Mouse (Mus musculus): Measurements from ENCODE around the gene Hs6st1. TPM values are rescaled to one million over a fixed set of nuclear protein-coding genes. Genes with fewer than 3 reads are reported as not detected.

The Hs6st1 gene
- polyA plus RNA-seq, 1 experiment from 2014 or later: 6.7 TPM

DNA sequence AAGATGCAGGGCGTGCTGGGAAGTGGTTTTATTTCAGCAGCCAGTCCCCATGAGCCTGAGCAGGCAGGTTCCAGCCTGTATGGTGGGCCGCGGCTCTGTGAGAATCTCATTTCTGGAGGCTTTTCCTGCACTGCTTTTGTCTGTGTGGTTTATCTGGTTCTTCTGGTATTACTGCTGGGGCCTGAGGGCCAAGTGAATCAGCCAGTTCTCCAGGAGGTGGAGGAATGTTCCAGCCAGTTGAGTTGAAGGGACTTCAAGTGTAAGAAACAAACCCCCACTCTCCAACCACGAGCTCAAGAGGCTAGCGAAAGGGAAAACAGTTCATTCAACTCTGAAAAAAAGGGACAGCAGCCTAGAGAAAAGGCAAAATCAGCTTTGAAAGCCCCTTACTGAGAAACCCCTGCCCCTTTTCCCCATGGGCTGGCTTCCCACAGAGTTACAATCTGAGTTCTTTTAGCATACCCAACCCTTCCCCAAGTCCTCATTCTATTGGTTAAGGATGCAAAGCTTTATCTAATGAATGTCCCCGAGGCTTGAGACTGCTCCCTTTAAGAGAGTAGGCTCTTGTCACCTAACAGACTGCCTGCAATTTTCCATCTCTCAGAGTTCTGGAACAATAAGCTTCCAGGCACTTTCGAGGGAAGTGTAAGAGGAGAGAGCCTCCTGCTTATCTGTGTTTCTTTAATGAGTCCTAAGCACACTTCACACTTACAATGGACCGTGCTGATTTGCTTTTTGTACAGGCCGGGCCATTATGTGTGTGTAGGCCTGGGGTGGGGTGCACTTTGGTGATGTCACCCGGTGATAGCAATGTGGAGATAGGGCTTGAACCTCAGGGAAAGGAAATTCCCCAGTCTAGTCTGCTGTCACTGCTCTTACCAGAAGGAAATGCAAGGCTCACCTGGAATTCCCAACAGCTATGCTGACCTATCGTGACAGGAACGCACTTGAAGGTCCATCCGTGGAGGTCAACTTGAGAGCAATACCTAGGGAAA, 7.9 kb upstream of the Hs6st1 start:
- Histone ChIP-seq H3K9ac (ENCODE audit: low read depth, low read length) (no peak overlapping the region), H3K4me3 (ENCODE audit: low read depth, low read length) (no peak overlapping the region), H3K36me3 (ENCODE audit: control insufficient read depth, insufficient read depth) (no peaks in the 10 kb centered on the region), H3K4me2 (replicated peaks; ENCODE audit: low read depth) (no peak overlapping the region), H3K9me3 (ENCODE audit: control insufficient read depth) (no peaks in the 10 kb centered on the region), H3K27me3 (replicated peaks; ENCODE audit: control insufficient read depth, insufficient read depth, low read length) (no peaks in the 10 kb centered on the region), H3K27ac (ENCODE audit: low read depth, low read length) (no peak overlapping the region), H3K4me1 (replicated peaks; ENCODE audit: control insufficient read depth, insufficient read depth, low read length) (0 out of 2 replicates have a peak, but pooled peaks cover 5% of the 10 kb centered on the region)
- WGBS: 46% methylated on average over 13 of the region's 13 CpGs
- no peak for TF ChIP-seq CTCF (IDR thresholded peaks at IDR 0.05; ENCODE audit: low read depth)
- ATAC-seq: no peak

DNA sequence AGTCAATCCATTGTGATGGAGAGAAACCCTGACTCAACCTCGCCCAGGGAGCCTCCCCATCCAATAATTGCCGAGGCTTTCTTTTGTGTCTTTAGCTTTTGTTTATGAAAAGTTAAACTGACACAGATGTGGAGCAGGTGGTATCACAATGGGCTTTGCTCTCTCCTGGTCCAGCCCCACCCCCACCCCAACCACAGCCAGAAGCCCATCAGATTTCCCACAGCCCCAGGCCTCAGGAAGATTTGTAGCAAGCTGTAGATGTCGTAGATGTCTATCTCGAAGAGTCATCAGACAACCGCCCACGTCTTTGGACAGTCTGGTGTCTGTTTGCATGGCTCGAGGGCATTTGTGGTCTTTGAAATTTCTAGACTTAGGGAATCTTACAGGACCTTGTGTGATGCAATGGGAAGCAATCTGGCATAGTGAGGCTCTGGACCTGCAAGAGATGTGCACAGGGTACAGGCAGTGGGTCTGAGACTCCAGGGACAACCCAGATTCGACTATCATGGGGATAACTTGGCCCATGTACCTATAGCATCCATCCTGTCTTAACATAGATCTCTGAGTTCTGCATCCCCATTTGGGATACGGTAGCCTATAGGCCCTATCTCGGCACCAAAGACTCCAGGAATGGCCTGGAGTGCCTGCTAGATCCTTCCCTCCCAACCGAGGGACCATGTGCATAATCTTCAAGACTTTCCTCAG, 6.8 kb upstream of the Hs6st1 start:
- no peaks in the 10 kb centered on the region for H3K27me3 ChIP-seq (replicated peaks; ENCODE audit: control insufficient read depth, insufficient read depth, low read length)
- TF ChIP-seq CTCF (IDR thresholded peaks at IDR 0.05; ENCODE audit: low read depth): no peak
- no peak overlapping the region for H3K9ac ChIP-seq (ENCODE audit: low read depth, low read length)
- 0 out of 2 replicates have a peak, but pooled peaks cover 5% of the 10 kb centered on the region for H3K4me1 ChIP-seq (replicated peaks; ENCODE audit: control insufficient read depth, insufficient read depth, low read length)
- no peak overlapping the region for H3K27ac ChIP-seq (ENCODE audit: low read depth, low read length)
- no peak overlapping the region for H3K4me3 ChIP-seq (ENCODE audit: low read depth, low read length)
- no peaks in the 10 kb centered on the region for H3K36me3 ChIP-seq (ENCODE audit: control insufficient read depth, insufficient read depth)
- H3K9me3 ChIP-seq (ENCODE audit: control insufficient read depth): no peaks in the 10 kb centered on the region
- ATAC-seq: no peak
- H3K4me2 ChIP-seq (replicated peaks; ENCODE audit: low read depth): no peak overlapping the region
- WGBS: 86% methylated on average over 11 of the region's 11 CpGs

DNA sequence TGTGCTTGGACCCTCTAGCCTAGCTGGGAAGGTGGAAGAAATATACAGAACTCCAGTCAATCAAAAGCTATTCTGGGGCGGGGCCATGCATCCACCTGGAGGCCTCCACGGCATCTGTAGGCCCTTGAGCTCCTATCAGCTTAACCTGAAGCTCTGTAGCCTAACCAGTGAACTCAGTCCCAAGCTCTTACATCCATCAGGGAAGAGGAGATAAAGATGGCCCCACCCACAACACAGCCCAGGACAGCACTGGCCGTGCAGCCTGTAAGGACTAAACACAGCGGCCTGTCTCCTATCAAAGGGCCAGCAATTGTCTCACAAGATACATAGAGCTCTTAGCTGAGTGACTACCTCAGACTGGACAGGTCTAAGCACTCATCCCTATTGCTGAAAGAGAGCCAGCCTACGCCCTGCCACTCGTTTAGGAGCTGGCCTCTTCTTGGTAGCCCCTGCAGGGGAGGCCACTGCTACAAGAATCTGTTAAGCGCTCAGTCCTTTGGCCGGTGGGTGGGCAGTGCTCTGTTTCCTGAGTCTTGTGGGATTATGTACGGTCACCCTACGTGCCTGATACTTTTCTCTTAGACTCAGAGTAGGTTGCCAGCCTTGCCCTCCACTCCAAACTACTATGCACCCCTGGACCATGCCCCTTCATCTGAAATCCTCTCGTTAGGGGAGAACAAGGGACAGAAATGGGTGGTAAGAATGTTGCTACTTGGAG, 6.0 kb upstream of the Hs6st1 start:
- H3K27me3 ChIP-seq (replicated peaks; ENCODE audit: control insufficient read depth, insufficient read depth, low read length): no peaks in the 10 kb centered on the region
- WGBS: 81% methylated on average over 11 of the region's 11 CpGs
- 0 out of 2 replicates have a peak, but pooled peaks cover 5% of the 10 kb centered on the region for H3K4me1 ChIP-seq (replicated peaks; ENCODE audit: control insufficient read depth, insufficient read depth, low read length)
- H3K4me2 ChIP-seq (replicated peaks; ENCODE audit: low read depth): no peak overlapping the region
- no peak overlapping the region for H3K27ac ChIP-seq (ENCODE audit: low read depth, low read length)
- no peaks in the 10 kb centered on the region for H3K9me3 ChIP-seq (ENCODE audit: control insufficient read depth)
- H3K9ac ChIP-seq (ENCODE audit: low read depth, low read length): no peak overlapping the region
- H3K36me3 ChIP-seq (ENCODE audit: control insufficient read depth, insufficient read depth): no peaks in the 10 kb centered on the region
- no peak for TF ChIP-seq CTCF (IDR thresholded peaks at IDR 0.05; ENCODE audit: low read depth)
- H3K4me3 ChIP-seq (ENCODE audit: low read depth, low read length): no peak overlapping the region
- no peak for ATAC-seq

DNA sequence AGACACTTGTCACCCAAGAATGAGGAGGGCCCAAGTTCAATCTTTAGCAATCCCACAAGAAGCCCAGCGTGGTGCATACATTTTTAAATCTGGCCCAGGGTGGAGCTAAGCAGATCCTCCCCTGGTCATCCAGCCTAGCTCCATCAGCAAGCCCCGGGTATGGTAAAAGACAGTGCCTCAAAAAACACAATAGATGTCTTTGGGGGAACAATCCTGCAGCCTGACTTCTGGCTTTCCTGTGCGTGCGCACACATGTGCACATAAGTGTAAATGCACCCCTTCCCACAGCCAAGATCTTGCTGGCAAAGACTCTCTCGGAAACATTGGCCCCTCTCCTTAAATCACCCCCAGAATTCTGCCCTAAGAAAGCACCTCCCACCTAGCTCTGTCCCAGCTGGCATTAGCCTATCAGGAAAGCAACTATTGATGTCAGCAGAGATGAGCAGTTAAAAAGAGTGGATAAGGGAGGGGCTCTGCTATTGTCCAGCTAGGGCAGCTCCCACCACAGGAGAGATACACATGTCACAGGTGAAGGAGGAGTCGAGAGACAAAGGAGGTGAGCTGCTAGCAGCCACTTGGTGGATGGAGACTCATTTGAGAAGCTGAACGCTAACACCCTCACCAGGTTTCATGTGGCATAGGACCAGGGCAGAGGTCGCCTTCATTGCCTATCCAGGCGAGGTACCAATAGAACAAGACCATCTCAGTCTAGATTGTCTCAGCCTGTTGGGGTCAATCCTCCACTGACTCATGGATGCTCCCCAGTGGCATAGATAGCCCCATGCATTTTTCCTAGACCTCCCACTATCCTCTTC, 5.2 kb upstream of the Hs6st1 start:
- no peak overlapping the region for H3K9ac ChIP-seq (ENCODE audit: low read depth, low read length)
- WGBS: 84% methylated on average over 9 of the region's 9 CpGs
- no peaks in the 10 kb centered on the region for H3K27me3 ChIP-seq (replicated peaks; ENCODE audit: control insufficient read depth, insufficient read depth, low read length)
- H3K4me1 ChIP-seq (replicated peaks; ENCODE audit: control insufficient read depth, insufficient read depth, low read length): peaks cover 7% of the 10 kb centered on the region; the same call in 1 of the 2 replicates
- TF ChIP-seq CTCF (IDR thresholded peaks at IDR 0.05; ENCODE audit: low read depth): 0 out of 2 replicates have a peak, but pooled peaks have one; percentile 7
- no peaks in the 10 kb centered on the region for H3K36me3 ChIP-seq (ENCODE audit: control insufficient read depth, insufficient read depth)
- H3K4me2 ChIP-seq (replicated peaks; ENCODE audit: low read depth): no peak overlapping the region
- H3K4me3 ChIP-seq (ENCODE audit: low read depth, low read length): no peak overlapping the region
- no peak for ATAC-seq
- no peak overlapping the region for H3K27ac ChIP-seq (ENCODE audit: low read depth, low read length)
- no peaks in the 10 kb centered on the region for H3K9me3 ChIP-seq (ENCODE audit: control insufficient read depth)

DNA sequence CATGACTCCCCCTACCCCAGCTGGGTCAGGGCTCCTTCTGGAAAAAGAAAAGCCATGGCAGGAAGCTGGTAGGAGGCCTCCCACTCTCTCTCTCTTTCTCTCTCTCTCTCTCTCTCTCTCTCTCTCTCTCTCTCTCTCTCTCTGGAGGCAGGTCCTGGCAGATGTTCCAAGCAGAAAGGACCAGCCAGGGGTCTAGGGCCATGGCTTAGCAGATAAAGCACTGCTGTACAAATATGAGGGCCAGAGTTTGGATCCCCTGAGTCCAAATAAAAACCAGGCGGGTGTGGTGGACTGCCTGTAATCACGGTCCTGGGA, 4.6 kb upstream of the Hs6st1 start:
- Histone ChIP-seq H3K4me3 (ENCODE audit: low read depth, low read length) (no peak overlapping the region), H3K9ac (ENCODE audit: low read depth, low read length) (no peak overlapping the region), H3K27me3 (replicated peaks; ENCODE audit: control insufficient read depth, insufficient read depth, low read length) (no peaks in the 10 kb centered on the region), H3K4me1 (replicated peaks; ENCODE audit: control insufficient read depth, insufficient read depth, low read length) (peaks cover 7% of the 10 kb centered on the region; the same call in 1 of the 2 replicates), H3K4me2 (replicated peaks; ENCODE audit: low read depth) (no peak overlapping the region), H3K9me3 (ENCODE audit: control insufficient read depth) (no peaks in the 10 kb centered on the region), H3K27ac (ENCODE audit: low read depth, low read length) (no peak overlapping the region), H3K36me3 (ENCODE audit: control insufficient read depth, insufficient read depth) (no peaks in the 10 kb centered on the region)
- TF ChIP-seq CTCF (IDR thresholded peaks at IDR 0.05; ENCODE audit: low read depth): no peak
- ATAC-seq: no peak
- WGBS: 85% methylated on average over 2 of the region's 2 CpGs
